Mouse (Mus musculus) liver, postnatal 0 days (tissue): ENCODE results near the gene Rhobtb3.

Experiments used
- CTCF ChIP-seq: sonication (generic); IDR thresholded peaks from 2 replicates; pipeline ENCODE4 v1.5.1; 2016; ENCODE audit warnings: antibody characterized with exemption, low read depth
- EP300 ChIP-seq: IDR thresholded peaks from 2 replicates; pipeline ENCODE4 v1.6.1; 2016; ENCODE audit warnings: antibody characterized with exemption, low read depth, mild to moderate bottlenecking

DNA sequence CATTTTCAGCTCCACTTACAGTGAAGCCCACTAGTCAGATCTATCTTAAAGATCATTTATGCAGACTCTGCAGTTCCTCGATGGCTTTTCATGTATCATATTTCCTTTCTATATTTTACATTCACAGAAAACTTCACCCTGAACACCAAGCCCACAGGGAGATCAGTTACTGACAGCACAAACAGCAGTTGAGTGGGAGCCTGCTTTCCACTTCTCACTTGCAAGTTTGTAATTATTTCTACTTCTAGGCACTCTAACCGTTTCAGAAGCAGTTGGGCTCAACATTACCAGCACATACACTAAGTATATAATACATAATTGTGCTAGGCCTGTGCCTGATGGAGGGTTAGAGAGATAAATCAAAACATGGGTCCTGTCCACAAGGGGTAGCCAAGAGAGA is 75.8 kb downstream of the Rhobtb3 start:
- TF ChIP-seq CTCF (no peak), EP300 (no peak)
